Mouse (Mus musculus) limb, embryonic 14.5 days (tissue): ENCODE measurements around the gene Acta2. TPM values are rescaled to one million over a fixed set of nuclear protein-coding genes. Genes with fewer than 3 reads are reported as not detected.
A peak's percentile ranks its signal among the peaks of the same experiment; 100 is the strongest.

Source experiments
- ATAC-seq: fragments of 200-750 bp; cut with Nextera tagmentation; 2 replicates; pipeline ENCODE4 v1.8.0; 2017; ENCODE audit warnings: low read depth, moderate number of reproducible peaks, moderate TSS enrichment; ENCODE audit not compliant: low FRiP score
- DNase-seq: peaks from one replicate; pipeline ENCODE4 v3.0.0-alpha.2; 2015; ENCODE audit warnings: low spot score
- H3K27ac ChIP-seq: fragments of 300-500 bp; sonication (generic); replicated peaks from 2 replicates; pipeline ENCODE4 v1.5.1; 2014; ENCODE audit warnings: low read depth, mild to moderate bottlenecking, low read length, moderate library complexity, mixed read lengths
- H3K27me3 ChIP-seq: fragments of 300-500 bp; sonication (generic); 2 replicates; pipeline ENCODE4 v1.6.1; 2014; ENCODE audit warnings: low read length, mixed read lengths; ENCODE audit not compliant: control insufficient read depth, insufficient read depth
- H3K36me3 ChIP-seq: fragments of 300-500 bp; sonication (generic); 2 replicates; pipeline ENCODE4 v1.6.1; 2014; ENCODE audit warnings: mild to moderate bottlenecking, low read length, moderate library complexity, mixed read lengths; ENCODE audit not compliant: control insufficient read depth, insufficient read depth
- H3K4me1 ChIP-seq: fragments of 300-500 bp; sonication (generic); 2 replicates; pipeline ENCODE4 v1.6.1; 2014; ENCODE audit warnings: antibody characterized with exemption, low read length, mixed read lengths; ENCODE audit not compliant: control insufficient read depth, insufficient read depth
- H3K4me2 ChIP-seq: fragments of 300-500 bp; sonication (generic); replicated peaks from 2 replicates; pipeline ENCODE4 v1.6.1; 2014; ENCODE audit warnings: low read depth, mild to moderate bottlenecking, low read length, moderate library complexity; ENCODE audit not compliant: severe bottlenecking
- H3K4me3 ChIP-seq: fragments of 300-500 bp; sonication (generic); replicated peaks from 2 replicates; pipeline ENCODE4 v1.5.1; 2014; ENCODE audit warnings: low read length
- H3K9ac ChIP-seq: fragments of 300-500 bp; sonication (generic); 2 replicates; pipeline ENCODE4 v1.6.1; 2014; ENCODE audit warnings: mild to moderate bottlenecking, low read depth, low read length, moderate library complexity; ENCODE audit not compliant: severe bottlenecking
- H3K9me3 ChIP-seq: fragments of 300-500 bp; sonication (generic); 2 replicates; pipeline ENCODE4 v1.6.1; 2016; ENCODE audit warnings: low read length; ENCODE audit not compliant: control insufficient read depth
- POLR2A ChIP-seq: fragments of 200-500 bp; IDR thresholded peaks from 2 replicates; pipeline ENCODE4 v1.8.0; 2012; ENCODE audit warnings: inconsistent platforms, mild to moderate bottlenecking, moderate library complexity, borderline replicate concordance; ENCODE audit not compliant: insufficient read depth, insufficient read length; ENCODE audit errors: extremely low read depth
- WGBS: fragments of 180-500 bp; shearing (Covaris S2); extraction: QIAGEN DNeasy Blood & Tissue Kit; methylation state at CpG from one replicate; pipeline ENCODE4 v1.1.7; 2014; 5-methylcytosine and 5-hydroxymethylcytosine counted together
- polyA plus RNA-seq, 2 experiments: library from polyadenylated mRNA; depleted of rRNA in 1 of 2; stranded (reverse) in 1 of 2; unstranded in 1 of 2; fragments of >200 nt; fragmentation: Nextera tagmentation in 1 of 2; extraction: Ambion mirVana in 1 of 2; gene quantifications; 2 replicates each; pipeline versions ENCODE4 v1.2.1 to v1.2.3; 2012 to 2014

Acta2 gene
- polyA plus RNA-seq, 2 experiments = 290 to 313 TPM

- Histone ChIP-seq H3K27me3 (no peaks in the 10 kb centered on the region), H3K9ac (no peak overlapping the region), H3K4me2 (no peak overlapping the region), H3K4me3 (no peak overlapping the region), H3K27ac (no peak overlapping the region), H3K36me3 (no peaks in the 10 kb centered on the region), H3K9me3 (no peaks in the 10 kb centered on the region), H3K4me1 (no peaks in the 10 kb centered on the region)
- no peak for ATAC-seq
- WGBS = 69% methylated on average over 10 of the region's 10 CpGs
- no peak for TF ChIP-seq POLR2A
- peak; percentile 13 for DNase-seq
Observed at GRCm38 (mm10) chr19:34284383-34284782, 29.0 kb upstream of the Acta2 start.

GRCm38 (mm10) chr19:34283614-34284013 lies 28.2 kb upstream of the Acta2 start:
- Histone ChIP-seq H3K27ac (no peak overlapping the region), H3K27me3 (no peaks in the 10 kb centered on the region), H3K4me2 (no peak overlapping the region), H3K4me1 (no peaks in the 10 kb centered on the region), H3K9ac (no peak overlapping the region), H3K4me3 (no peak overlapping the region), H3K9me3 (no peaks in the 10 kb centered on the region), H3K36me3 (no peaks in the 10 kb centered on the region)
- 82% methylated on average over 6 of the region's 6 CpGs for WGBS
- ATAC-seq (no peak), DNase-seq (no peak)
- no peak for TF ChIP-seq POLR2A

- ATAC-seq = peak; percentile 68; the same call in 1 of the 2 replicates
- no peaks in the 10 kb centered on the region for H3K27me3 ChIP-seq
- no peaks in the 10 kb centered on the region for H3K9me3 ChIP-seq
- no peak overlapping the region for H3K4me3 ChIP-seq
- peak; percentile 56 for DNase-seq
- TF ChIP-seq POLR2A = no peak
- H3K4me2 ChIP-seq = no peak overlapping the region
- H3K27ac ChIP-seq = 0 out of 2 replicates have a peak overlapping the region, but pooled peaks have one; percentile 33
- peaks cover 6% of the 10 kb centered on the region; the same call in 1 of the 2 replicates for H3K4me1 ChIP-seq
- H3K9ac ChIP-seq = no peak overlapping the region
- no peaks in the 10 kb centered on the region for H3K36me3 ChIP-seq
- WGBS = 57% methylated on average over 3 of the region's 3 CpGs
Observed at GRCm38 (mm10) chr19:34278078-34278477, 22.7 kb upstream of the Acta2 start.

GRCm38 (mm10) chr19:34273073-34273472 lies 17.7 kb upstream of the Acta2 start:
- Histone ChIP-seq H3K4me3 (no peak overlapping the region), H3K27ac (no peak overlapping the region), H3K9me3 (no peaks in the 10 kb centered on the region), H3K27me3 (no peaks in the 10 kb centered on the region), H3K4me2 (no peak overlapping the region), H3K9ac (no peak overlapping the region), H3K4me1 (peaks cover 2% of the 10 kb centered on the region; the same call in 1 of the 2 replicates), H3K36me3 (no peaks in the 10 kb centered on the region)
- no peak for DNase-seq
- no peak for TF ChIP-seq POLR2A
- 83% methylated on average over 1 of the region's 1 CpGs for WGBS
- no peak for ATAC-seq

GRCm38 (mm10) chr19:34270824-34271464 lies 15.6 kb upstream of the Acta2 start:
- no peak for ATAC-seq
- Histone ChIP-seq H3K36me3 (no peaks in the 10 kb centered on the region), H3K9ac (no peak overlapping the region), H3K4me3 (no peak overlapping the region), H3K4me1 (no peaks in the 10 kb centered on the region), H3K4me2 (no peak overlapping the region), H3K9me3 (no peaks in the 10 kb centered on the region), H3K27me3 (no peaks in the 10 kb centered on the region), H3K27ac (no peak overlapping the region)
- DNase-seq = no peak
- 91% methylated on average over 13 of the region's 13 CpGs for WGBS
- no peak for TF ChIP-seq POLR2A
